Mouse (Mus musculus): ENCODE data around the gene Sec16b. TPM values are rescaled to one million over a fixed set of nuclear protein-coding genes. Genes with fewer than 3 reads are reported as not detected.

The Sec16b gene
- 0.13 and 0.19 TPM in 2 replicates for polyA plus RNA-seq (2012; ENCODE audit: low replicate concordance)

DNA sequence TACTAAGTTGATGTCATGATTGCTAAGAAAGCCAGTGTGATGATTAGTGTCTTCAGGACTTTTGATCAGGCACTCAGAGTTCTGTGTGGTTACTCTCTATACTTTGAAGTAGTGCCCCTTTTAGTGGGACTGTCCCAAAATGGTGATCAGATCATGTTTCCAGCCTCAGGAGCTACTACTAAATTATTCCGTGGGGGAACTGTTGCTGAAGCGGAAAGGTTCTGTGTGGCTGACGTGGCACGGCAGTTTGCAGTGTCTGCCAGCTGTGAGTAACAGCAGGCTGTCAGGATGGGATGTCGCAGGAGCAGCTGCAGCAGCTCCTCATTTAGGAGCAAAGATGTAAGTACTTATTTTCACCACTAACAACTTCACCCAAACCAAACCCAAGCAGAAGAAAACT is at the start of gene Sec16b:
Sec16b (plus strand) TSS at position 207 of the 400 bp plus-strand sequence.

GRCm38 (mm10) chr1:157458421-157459208 is 47.9 kb upstream of the Sec16b start, which contains the start of gene Cryzl2:
TSS of gene Cryzl2 (plus strand) at chr1:157458577.

Other genes starting within 250 kb of the Sec16b start
- 0.66 and 0.99 TPM in 2 replicates for gene Rasal2, start 94.1 kb upstream of the Sec16b start, polyA plus RNA-seq (2012; ENCODE audit: low replicate concordance)
- gene Cryzl2, start 48.2 kb upstream of the Sec16b start, polyA plus RNA-seq (2012; ENCODE audit: low replicate concordance): 1.5 and 1.8 TPM in 2 replicates

All from hematopoietic multipotent progenitor cell, adult 10-12 weeks (in vitro differentiated cells).